Mouse (Mus musculus) right cerebral cortex, postnatal 10 days (tissue): ENCODE data around the gene Abce1.
"Not testable (repeated sequence)": the region's sequence is repeated elsewhere in the genome, so short reads cannot be mapped to it uniquely, and the experiment has no call there.

Experiments
- DNase-seq, 2 experiments: peaks; one replicate each; pipeline ENCODE4 v3.0.0; 2021; ENCODE audit warnings: low spot score in 2 of 2

Abce1 gene

GRCm38 (mm10) chr8:79711064-79711961, at the start of gene Abce1, which contains the start of gene Anapc10:
Gene Abce1, minus strand, starts transcription at chr8:79711740.
Gene Anapc10, plus strand, starts transcription at chr8:79711820.
- peak; percentile 99 to 100 for DNase-seq

DNA sequence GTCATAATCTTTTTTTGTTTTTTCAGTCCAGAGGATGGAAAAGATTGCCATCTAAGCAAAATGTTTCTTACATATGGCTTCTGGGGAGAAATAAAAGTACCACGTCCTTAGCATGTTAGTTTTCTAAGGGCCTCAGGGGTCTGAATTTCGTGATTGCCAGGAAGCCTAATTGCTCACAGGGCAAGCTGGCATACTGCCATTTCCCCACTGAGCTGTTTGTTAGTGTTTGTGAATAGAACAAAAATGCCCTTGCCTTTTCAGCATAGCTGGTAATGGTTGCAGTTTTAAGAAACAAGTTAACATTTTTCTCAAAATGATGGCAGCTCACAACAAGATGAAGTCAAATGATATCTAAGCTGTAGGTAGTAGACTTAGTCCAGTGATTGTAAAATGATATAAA, 38.8 kb upstream of the Abce1 start:
- peak; percentile 51 to 67 for DNase-seq

GRCm38 (mm10) chr8:79748591-79748990, 37.1 kb upstream of the Abce1 start:
- DNase-seq: no peak

GRCm38 (mm10) chr8:79748171-79748570, 36.6 kb upstream of the Abce1 start:
- no peak for DNase-seq

DNA sequence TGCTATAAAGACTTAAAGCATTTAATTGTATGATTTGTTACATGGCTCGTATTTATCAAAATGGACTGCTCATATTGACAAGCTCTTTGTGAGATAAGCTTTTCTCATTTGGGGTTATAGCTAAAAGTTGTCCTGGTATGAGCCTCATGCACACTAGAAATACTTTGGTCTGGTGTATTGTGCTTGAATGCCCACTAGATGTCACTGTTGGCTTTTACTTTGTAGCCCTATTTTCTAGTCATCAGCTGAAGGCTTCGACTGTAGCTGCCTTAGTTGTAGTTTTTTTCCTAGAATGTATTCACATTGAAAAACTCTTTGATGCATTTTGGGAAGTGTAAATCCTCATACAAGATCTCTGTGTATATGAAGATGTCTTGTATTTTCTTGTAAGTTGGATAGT, 22.8 kb upstream of the Abce1 start:
- peak; percentile 56 to 58 for DNase-seq

DNA sequence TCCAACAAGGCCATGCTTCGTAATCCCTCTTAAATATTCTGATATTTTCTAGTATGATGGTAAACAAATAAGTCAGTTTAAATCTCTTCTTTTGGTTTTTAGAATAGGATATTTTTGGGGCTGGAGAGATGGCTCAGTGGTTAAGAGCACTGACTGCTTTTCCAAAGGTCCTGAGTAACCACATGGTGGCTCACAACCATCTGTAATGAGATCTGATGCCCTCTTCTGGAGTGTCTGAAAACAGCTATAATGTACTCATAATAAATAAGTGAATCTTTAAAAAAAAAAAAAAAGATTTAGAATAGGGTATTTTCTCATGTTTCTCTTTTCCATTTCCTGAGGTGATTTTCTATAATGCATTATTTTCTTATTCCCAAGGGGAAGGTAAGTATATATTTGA, 16.4 kb upstream of the Abce1 start:
- no peak for DNase-seq

DNA sequence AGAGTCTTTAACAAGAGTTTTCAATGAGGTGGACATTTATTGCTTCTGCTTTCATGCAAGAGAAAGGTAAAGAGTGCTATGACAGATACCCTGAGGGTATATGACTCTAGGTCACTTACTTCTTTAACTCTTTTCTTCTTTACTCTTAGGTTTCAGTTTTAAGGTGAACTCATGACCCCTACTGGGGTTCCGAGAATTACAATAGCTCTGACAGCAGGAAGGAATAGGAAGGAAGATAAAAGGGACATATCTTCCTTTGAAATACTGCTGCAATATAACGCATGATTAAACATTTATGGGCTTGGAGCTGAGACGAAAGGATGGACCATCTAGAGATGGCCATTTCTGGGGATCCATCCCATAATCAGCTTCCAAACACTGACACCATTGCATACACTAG, 13.0 kb upstream of the Abce1 start:
- DNase-seq: no peak

GRCm38 (mm10) chr8:79723308-79723707, 11.8 kb upstream of the Abce1 start:
- no peak for DNase-seq

GRCm38 (mm10) chr8:79721537-79721936, 10.0 kb upstream of the Abce1 start:
- DNase-seq: no peak

DNA sequence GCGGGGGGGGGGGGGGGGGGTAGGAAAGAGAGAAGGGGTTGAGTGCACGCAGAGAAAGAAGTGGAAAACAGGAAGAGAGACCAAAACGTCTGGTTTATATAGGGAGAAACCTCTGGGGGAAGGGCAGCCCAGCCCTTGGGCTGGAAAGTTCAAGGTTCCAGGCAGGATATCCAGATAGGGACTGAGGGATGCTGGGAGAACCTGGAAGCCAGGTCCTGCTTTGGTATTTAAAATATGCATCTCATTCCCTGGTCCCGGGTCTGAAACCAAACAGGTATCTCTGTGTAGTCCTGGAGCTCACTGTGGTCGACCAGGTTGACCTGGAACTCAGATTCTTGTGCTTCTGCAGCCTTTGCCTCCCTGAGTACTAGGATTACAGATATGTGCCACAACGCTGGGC, 1.1 kb upstream of the Abce1 start:
- no peak for DNase-seq

DNA sequence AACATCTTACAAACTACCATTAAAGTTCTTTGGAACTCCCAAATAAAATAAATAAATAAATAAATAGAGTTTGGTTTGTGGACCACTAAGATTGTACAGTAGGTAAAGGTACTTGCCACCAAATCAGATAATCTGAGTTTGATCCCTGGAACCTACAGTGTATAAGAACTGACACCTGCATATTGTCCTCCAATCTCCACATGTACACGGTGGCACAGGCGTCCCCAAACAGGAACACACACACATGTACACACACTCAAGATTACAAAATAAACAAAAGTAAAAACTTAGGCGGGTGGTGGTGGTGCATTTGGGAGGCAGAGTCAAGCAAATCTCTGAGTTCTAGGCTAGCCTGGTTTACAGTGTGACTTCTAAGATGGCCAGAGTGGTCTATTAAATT, 4.9 kb downstream of the Abce1 start:
- no peak for DNase-seq

GRCm38 (mm10) chr8:79692531-79692930, 19.0 kb downstream of the Abce1 start:
- DNase-seq: no peak

- DNase-seq: not testable (repeated sequence)
These were observed 25.6 kb downstream of the Abce1 start for GRCm38 (mm10) chr8:79685927-79686326.

GRCm38 (mm10) chr8:79680965-79681364, 30.6 kb downstream of the Abce1 start:
- no peak for DNase-seq

DNA sequence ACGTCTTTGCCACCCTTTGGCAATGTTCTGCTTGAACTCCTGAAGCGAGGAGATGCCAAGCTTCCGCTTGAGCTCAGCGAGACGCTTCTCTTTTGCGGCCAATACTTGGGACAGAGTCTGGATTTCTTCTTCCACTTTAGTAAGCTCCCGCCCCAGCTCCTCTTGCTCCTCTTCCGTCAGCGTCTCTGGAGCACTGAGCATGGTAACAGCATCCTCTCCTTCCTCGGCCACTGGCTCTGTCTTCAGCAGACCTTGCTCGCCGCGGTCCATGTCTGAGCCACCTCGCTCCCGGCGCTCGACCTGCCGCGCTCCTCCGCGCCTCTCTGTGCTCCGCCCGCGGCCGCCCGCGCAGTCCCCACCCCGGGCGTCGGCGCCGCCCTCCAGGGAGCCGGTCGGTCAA, 31.0 kb downstream of the Abce1 start:
- DNase-seq: peak; percentile 29 to 30

DNA sequence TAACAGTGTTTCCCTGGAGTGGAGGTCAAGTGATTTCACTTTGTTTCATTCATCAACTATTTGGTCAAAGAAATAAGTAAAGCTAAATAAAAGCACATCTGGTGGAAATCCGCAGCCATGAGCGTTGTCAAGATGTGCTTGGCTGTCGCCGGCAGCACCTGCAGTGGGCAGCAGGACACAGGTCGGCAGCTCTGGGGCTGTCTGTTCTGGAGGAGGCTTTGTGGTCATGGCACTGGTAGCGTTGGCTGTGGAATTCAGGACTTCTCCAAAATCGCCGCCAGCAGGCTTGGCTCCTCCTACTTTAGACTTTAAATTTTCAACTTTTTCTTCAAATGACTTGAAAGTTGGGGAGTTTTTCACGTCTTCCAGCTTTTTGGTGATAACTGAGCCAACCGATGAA, 31.5 kb downstream of the Abce1 start:
- not testable (repeated sequence) for DNase-seq

DNA sequence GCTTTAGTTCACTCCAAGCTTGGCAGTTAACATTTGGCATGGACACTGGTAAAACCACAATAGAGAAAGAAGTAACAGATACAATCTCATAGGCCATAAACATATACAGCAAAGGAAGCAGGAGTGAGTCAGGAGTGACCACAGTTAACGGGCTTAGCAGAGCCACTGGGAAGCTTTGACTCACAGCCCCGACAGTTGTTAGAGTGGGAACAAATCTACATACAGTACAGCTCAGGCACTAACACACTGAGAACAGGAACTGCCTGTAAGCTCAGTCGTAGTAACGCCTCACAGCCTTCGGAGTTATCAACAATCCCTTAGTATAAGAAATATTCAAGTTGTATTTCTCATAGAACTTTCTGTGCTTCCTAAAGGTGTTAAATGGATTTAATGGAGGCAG, 32.5 kb downstream of the Abce1 start:
- no peak for DNase-seq

DNA sequence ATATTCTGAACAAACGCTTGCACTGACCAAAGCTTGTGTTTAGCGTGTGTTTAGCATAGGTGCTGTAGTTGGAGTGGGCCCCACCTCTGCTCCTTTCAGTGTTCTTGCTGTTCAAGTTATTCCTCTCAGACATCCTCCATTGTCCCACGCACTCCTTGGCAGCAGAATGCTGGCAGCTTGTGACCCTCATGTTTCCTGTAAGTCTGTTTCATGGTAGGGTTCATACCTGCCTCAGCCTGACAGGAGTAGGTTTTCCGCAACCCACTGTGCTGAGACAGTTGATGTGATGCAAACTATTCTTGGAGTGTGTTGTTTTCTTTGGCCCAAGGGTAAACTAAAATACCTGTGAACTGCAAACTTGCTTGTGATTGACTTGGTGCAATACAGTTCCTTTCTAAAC, 35.1 kb downstream of the Abce1 start:
- no peak for DNase-seq

DNA sequence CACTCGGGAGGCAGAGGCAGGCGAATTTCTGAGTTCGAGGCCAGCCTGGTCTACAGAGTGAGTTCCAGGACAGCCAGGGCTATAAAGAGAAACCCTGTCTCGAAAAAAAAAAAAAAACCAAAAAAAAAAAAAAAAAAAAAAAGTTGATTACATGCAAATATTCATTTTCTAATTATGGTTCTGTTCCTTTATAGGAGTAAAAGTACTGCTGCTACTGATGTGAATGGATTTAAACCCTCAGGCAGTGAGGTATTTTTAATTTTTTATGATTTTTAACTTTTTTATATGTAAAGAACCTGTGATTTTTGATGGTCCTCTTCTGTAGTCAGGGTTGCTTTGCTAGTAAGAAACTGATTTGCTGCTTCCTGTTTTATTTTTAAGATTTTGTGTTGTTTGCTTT, 52.8 kb downstream of the Abce1 start:
- DNase-seq: not testable (repeated sequence)

DNA sequence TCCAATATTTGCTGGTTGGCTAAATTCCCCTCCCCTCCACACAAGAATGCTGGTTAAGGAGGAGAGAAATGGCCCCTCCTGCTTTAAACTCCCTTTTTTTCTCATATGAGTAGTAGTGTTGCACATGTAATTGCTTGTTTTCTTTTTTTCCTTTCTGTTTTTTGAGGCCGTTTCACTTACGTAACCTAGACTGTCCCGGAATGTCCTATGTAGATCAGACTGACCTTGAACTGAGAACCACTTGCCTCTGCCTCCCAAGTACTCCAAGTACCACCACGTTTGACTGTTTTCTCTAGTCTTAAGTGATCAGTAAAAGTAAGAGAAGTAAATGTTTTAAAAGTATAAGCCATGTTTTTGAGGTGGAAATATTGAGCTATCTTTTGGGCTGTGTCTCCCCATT, 57.8 kb downstream of the Abce1 start:
- no peak for DNase-seq

GRCm38 (mm10) chr8:79650158-79650814, 61.3 kb downstream of the Abce1 start:
- DNase-seq: no peak

DNA sequence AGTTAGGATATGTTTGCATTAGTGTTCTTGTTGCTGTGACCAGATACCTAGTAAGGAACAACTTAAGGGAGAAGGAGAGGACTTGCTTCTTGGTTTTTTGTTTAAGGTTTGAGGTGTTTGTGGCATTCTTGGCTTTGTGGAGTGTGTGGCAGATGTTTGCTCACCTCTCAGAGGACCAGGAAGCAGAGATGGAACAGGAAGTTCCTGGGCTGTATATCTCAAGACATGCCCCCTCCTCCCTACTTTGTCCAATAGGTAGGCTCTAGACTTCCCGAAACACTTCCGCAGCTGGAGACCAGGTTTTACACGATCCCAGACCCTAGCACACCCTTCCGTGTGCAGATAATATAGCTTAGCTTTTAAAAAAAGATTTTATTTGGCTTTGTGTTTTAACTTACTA, 62.0 kb downstream of the Abce1 start:
- DNase-seq: no peak

DNA sequence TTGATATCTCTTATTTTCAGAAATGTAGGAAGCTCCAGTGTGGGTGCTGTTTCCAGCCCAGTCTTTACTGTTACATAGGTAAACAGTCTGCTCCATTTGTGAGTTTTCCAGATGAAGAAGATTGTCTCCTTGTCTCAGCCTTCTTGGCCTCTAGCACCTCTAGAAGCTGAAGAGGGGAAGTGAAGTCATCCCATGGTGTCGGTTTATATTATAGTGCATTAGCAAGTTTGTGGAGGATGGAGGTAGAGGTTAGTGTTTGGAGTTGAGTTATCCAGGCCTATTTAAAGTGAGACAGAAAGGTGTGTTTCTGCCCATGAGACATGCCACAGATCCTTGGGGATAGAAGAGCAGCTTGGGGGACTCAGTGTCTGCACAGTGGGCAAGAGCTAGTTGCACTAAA, 70.4 kb downstream of the Abce1 start:
- no peak for DNase-seq
